Mouse (Mus musculus): ENCODE measurements at regions not wholly inside any gene's neighbourhood (a gene's known extent, or its start where the extent isn't known, plus 50 kb on each side); places are given as distances from the start of the nearest gene placed in this dataset.
"Not testable (repeated sequence)": the region's sequence is repeated elsewhere in the genome, so short reads cannot be mapped to it uniquely, and the experiment has no call there.

- peak; percentile 27 for DNase-seq (ENCODE audit: low read depth, low spot score)
Measured at GRCm38 (mm10) chr3:147852830-147853229, 1000.7 kb downstream of the Ttll7 start.

GRCm38 (mm10) chr3:147841357-147841756, 989.2 kb downstream of the Ttll7 start:
- DNase-seq (ENCODE audit: low read depth, low spot score) = no peak

- no peak for DNase-seq (ENCODE audit: low read depth, low spot score)
Measured at GRCm38 (mm10) chr3:147838816-147839215, 986.6 kb downstream of the Ttll7 start.

- no peak for DNase-seq (ENCODE audit: low read depth, low spot score)
Measured at GRCm38 (mm10) chr3:147835716-147836115, 983.5 kb downstream of the Ttll7 start.

- DNase-seq (ENCODE audit: low read depth, low spot score) = no peak
Measured at GRCm38 (mm10) chr3:147825337-147825736, 973.2 kb downstream of the Ttll7 start.

GRCm38 (mm10) chr3:147824451-147824850, 972.3 kb downstream of the Ttll7 start:
- no peak for DNase-seq (ENCODE audit: low read depth, low spot score)

GRCm38 (mm10) chr3:147814080-147814650, 962.0 kb downstream of the Ttll7 start:
- DNase-seq (ENCODE audit: low read depth, low spot score) = no peak

GRCm38 (mm10) chr3:147802546-147802945, 950.4 kb downstream of the Ttll7 start:
- DNase-seq (ENCODE audit: low read depth, low spot score) = no peak

- peak; percentile 35 for DNase-seq (ENCODE audit: low read depth, low spot score)
Measured at GRCm38 (mm10) chr3:147796524-147796923, 944.4 kb downstream of the Ttll7 start.

- DNase-seq (ENCODE audit: low read depth, low spot score) = no peak
Measured at GRCm38 (mm10) chr3:147795116-147795515, 942.9 kb downstream of the Ttll7 start.

- DNase-seq (ENCODE audit: low read depth, low spot score) = no peak
Measured at GRCm38 (mm10) chr3:147786555-147786954, 934.4 kb downstream of the Ttll7 start.

GRCm38 (mm10) chr3:147750842-147751191, 898.6 kb downstream of the Ttll7 start:
- no peak for DNase-seq (ENCODE audit: low read depth, low spot score)

- no peak for DNase-seq (ENCODE audit: low read depth, low spot score)
Measured at GRCm38 (mm10) chr3:147749939-147750841, 898.0 kb downstream of the Ttll7 start.

GRCm38 (mm10) chr3:147749442-147749841, 897.3 kb downstream of the Ttll7 start:
- DNase-seq (ENCODE audit: low read depth, low spot score) = no peak

GRCm38 (mm10) chr3:147736673-147737439, 884.7 kb downstream of the Ttll7 start:
- no peak for DNase-seq (ENCODE audit: low read depth, low spot score)

- no peak for DNase-seq (ENCODE audit: low read depth, low spot score)
Measured at GRCm38 (mm10) chr3:147716391-147716790, 864.2 kb downstream of the Ttll7 start.

GRCm38 (mm10) chr3:147707401-147707801, 855.2 kb downstream of the Ttll7 start:
- DNase-seq (ENCODE audit: low read depth, low spot score) = no peak

GRCm38 (mm10) chr3:147683730-147684129, 831.6 kb downstream of the Ttll7 start:
- peak; percentile 3 for DNase-seq (ENCODE audit: low read depth, low spot score)

- no peak for DNase-seq (ENCODE audit: low read depth, low spot score)
Measured at GRCm38 (mm10) chr3:147680299-147680698, 828.1 kb downstream of the Ttll7 start.

- DNase-seq (ENCODE audit: low read depth, low spot score) = no peak
Measured at GRCm38 (mm10) chr3:147662572-147662971, 810.4 kb downstream of the Ttll7 start.

GRCm38 (mm10) chr3:147652849-147653248, 800.7 kb downstream of the Ttll7 start:
- no peak for DNase-seq (ENCODE audit: low read depth, low spot score)

GRCm38 (mm10) chr3:147635486-147635885, 783.3 kb downstream of the Ttll7 start:
- DNase-seq (ENCODE audit: low read depth, low spot score) = not testable (repeated sequence)
